In genomic region chr16:63958154-63958553, GRCm38 (mm10) we compare ENCODE assay signal across 10 mouse cellular contexts.
DNase-seq lines count a peak whose midpoint lies in the region; ATAC-seq and TF ChIP-seq lines count a peak whose summit lies in the region.
"Had no signal": no experiment of that assay in that cellular context is flagged by ENCODE, and none has a peak within 500 bp of the region (broad histone marks: within the 10 kb centered on the region; RNA-seq: fewer than 3 reads in every experiment).

No protein-coding gene starts in this region.

- intact Hi-C loops in left cerebral cortex, adult 2 months (cut with DNase I), result no loop called here

- peak overlapping the region; percentile 27; the same call in 1 of the 2 replicates for H3K4me2 ChIP-seq in intestine, postnatal 0 days (replicated peaks; ENCODE audit: low read depth)
- H3K4me2 ChIP-seq in intestine, embryonic 16.5 days (ENCODE audit: low read depth, low read length), result no peak overlapping the region
- H3K4me2 ChIP-seq in forebrain, embryonic 14.5 days (ENCODE audit: low read length), result peak overlapping the region; percentile 24
- peak overlapping the region; percentile 39 for H3K4me2 ChIP-seq in neural tube, embryonic 15.5 days

- TF ChIP-seq CTCF in intestine, postnatal 0 days (IDR thresholded peaks at IDR 0.05; ENCODE audit: low read depth), result no peak
- TF ChIP-seq CTCF in left cerebral cortex, adult 2 months (IDR thresholded peaks at IDR 0.05), result no peak

- no peak overlapping the region for H3K4me3 ChIP-seq in intestine, postnatal 0 days (ENCODE audit: low read depth, low read length)
- H3K4me3 ChIP-seq in intestine, embryonic 16.5 days (ENCODE audit: low read length), result no peak overlapping the region
- H3K4me3 ChIP-seq in forebrain, embryonic 14.5 days (ENCODE audit: low read depth, low read length), result no peak overlapping the region
- H3K4me3 ChIP-seq in left cerebral cortex, adult 2 months, result peak overlapping the region; percentile 30; the same call in 1 of the 2 replicates
- peak overlapping the region; percentile 5; the same call in 1 of the 2 replicates for H3K4me3 ChIP-seq in neural tube, embryonic 15.5 days (replicated peaks)

- H3K4me1 ChIP-seq in intestine, postnatal 0 days (replicated peaks; ENCODE audit: control insufficient read depth, insufficient read depth, low read length), result no peaks in the 10 kb centered on the region
- no peaks in the 10 kb centered on the region for H3K4me1 ChIP-seq in intestine, embryonic 16.5 days (ENCODE audit: control insufficient read depth, insufficient read depth, low read length)
- no peaks in the 10 kb centered on the region for H3K4me1 ChIP-seq in forebrain, embryonic 14.5 days (ENCODE audit: control insufficient read depth, insufficient read depth, low read length)
- no peaks in the 10 kb centered on the region; the same call in 1 of the 2 replicates for H3K4me1 ChIP-seq in neural tube, embryonic 15.5 days

- no peak for ATAC-seq in intestine, postnatal 0 days
- ATAC-seq in intestine, embryonic 16.5 days, result no peak
- peak; percentile 94 for ATAC-seq in forebrain, embryonic 14.5 days
- ATAC-seq in neural tube, embryonic 15.5 days (ENCODE audit: low FRiP score), result peak; percentile 38; the same call in 1 of the 2 replicates
- ATAC-seq in erythroblast, adult 5-6 weeks (replicated peaks; ENCODE audit: low FRiP score, poor library complexity, severe bottlenecking), result no peak
- ATAC-seq: CD4-positive, CD25-positive, alpha-beta regulatory T cell, adult 4 months had no signal

- H3K36me3 ChIP-seq in intestine, postnatal 0 days (ENCODE audit: control insufficient read depth, insufficient read depth), result no peaks in the 10 kb centered on the region
- no peaks in the 10 kb centered on the region for H3K36me3 ChIP-seq in intestine, embryonic 16.5 days (ENCODE audit: control insufficient read depth, insufficient read depth, low read length)
- H3K36me3 ChIP-seq in forebrain, embryonic 14.5 days (ENCODE audit: control insufficient read depth, insufficient read depth, low read length), result no peaks in the 10 kb centered on the region
- no peaks in the 10 kb centered on the region for H3K36me3 ChIP-seq in neural tube, embryonic 15.5 days

- H3K9me3 ChIP-seq in intestine, postnatal 0 days (ENCODE audit: control insufficient read depth), result no peaks in the 10 kb centered on the region
- H3K9me3 ChIP-seq in intestine, embryonic 16.5 days (ENCODE audit: control insufficient read depth, low read length), result no peaks in the 10 kb centered on the region
- no peaks in the 10 kb centered on the region for H3K9me3 ChIP-seq in forebrain, embryonic 14.5 days (replicated peaks; ENCODE audit: control insufficient read depth, low read length)
- no peaks in the 10 kb centered on the region for H3K9me3 ChIP-seq in neural tube, embryonic 15.5 days (replicated peaks)

- H3K9ac ChIP-seq in intestine, postnatal 0 days (ENCODE audit: low read depth, low read length), result no peak overlapping the region
- H3K9ac ChIP-seq in intestine, embryonic 16.5 days (ENCODE audit: low read depth, low read length), result no peak overlapping the region
- H3K9ac ChIP-seq in forebrain, embryonic 14.5 days (ENCODE audit: low read length), result no peak overlapping the region
- H3K9ac ChIP-seq in neural tube, embryonic 15.5 days (replicated peaks), result no peak overlapping the region; the same call in 1 of the 2 replicates

- H3K27ac ChIP-seq in intestine, postnatal 0 days (ENCODE audit: low read depth, low read length), result no peak overlapping the region
- no peak overlapping the region for H3K27ac ChIP-seq in intestine, embryonic 16.5 days (ENCODE audit: low read length)
- no peak overlapping the region for H3K27ac ChIP-seq in forebrain, embryonic 14.5 days (ENCODE audit: low read depth, low read length)
- H3K27ac ChIP-seq in left cerebral cortex, adult 2 months, result no peak overlapping the region
- H3K27ac ChIP-seq in neural tube, embryonic 15.5 days (replicated peaks), result no peak overlapping the region

- no peaks in the 10 kb centered on the region for H3K27me3 ChIP-seq in intestine, postnatal 0 days (replicated peaks; ENCODE audit: control insufficient read depth, insufficient read depth, low read length)
- no peaks in the 10 kb centered on the region for H3K27me3 ChIP-seq in intestine, embryonic 16.5 days (replicated peaks; ENCODE audit: control insufficient read depth, insufficient read depth, low read length)
- no peaks in the 10 kb centered on the region for H3K27me3 ChIP-seq in forebrain, embryonic 14.5 days (replicated peaks; ENCODE audit: control insufficient read depth, insufficient read depth, low read length)
- H3K27me3 ChIP-seq in neural tube, embryonic 15.5 days (replicated peaks), result no peaks in the 10 kb centered on the region

- peak; percentile 79 for DNase-seq in forebrain, embryonic 14.5 days (ENCODE audit: low spot score)
- peak; percentile 11 for DNase-seq in left cerebral cortex, adult 2 months (ENCODE audit: extremely low spot score in 1 of 2, low spot score in 2 of 2)
- DNase-seq in adrenal gland, postnatal 10 days, result no peak
- DNase-seq in thymus, postnatal 0 days (ENCODE audit: low spot score), result no peak
- DNase-seq: kidney, adult 8-10 months had no signal

- 50% methylated on average over 6 of the region's 6 CpGs for WGBS in intestine, postnatal 0 days
- 47% methylated on average over 6 of the region's 6 CpGs for WGBS in intestine, embryonic 16.5 days
- 1% methylated on average over 6 of the region's 6 CpGs for WGBS in forebrain, embryonic 14.5 days
- WGBS in neural tube, embryonic 15.5 days, result 13% methylated on average over 6 of the region's 6 CpGs

Comparison
In these comparisons a context has a peak if more than half of its experiments do, and no peak if none do; other contexts are left out.
1. ATAC-seq: peak in forebrain, embryonic 14.5 days (single experiment) and neural tube, embryonic 15.5 days (single experiment); none in intestine, postnatal 0 days (single experiment), intestine, embryonic 16.5 days (single experiment) and erythroblast, adult 5-6 weeks (single experiment).
2. H3K4me3 ChIP-seq: peak in left cerebral cortex, adult 2 months (single experiment) and neural tube, embryonic 15.5 days (single experiment); none in intestine, postnatal 0 days (single experiment), intestine, embryonic 16.5 days (single experiment) and forebrain, embryonic 14.5 days (single experiment).
3. DNase-seq: peak in forebrain, embryonic 14.5 days (single experiment) and left cerebral cortex, adult 2 months (2 of 2); none in adrenal gland, postnatal 10 days (single experiment) and thymus, postnatal 0 days (single experiment).